Mouse (Mus musculus) MEL (cell line): ENCODE results near the gene Olfr38. TPM values are rescaled to one million over a fixed set of nuclear protein-coding genes. Genes with fewer than 3 reads are reported as not detected.

ENCODE experiments used
- DNase-seq: peaks from one replicate; pipeline ENCODE4 v3.0.0; 2011; ENCODE audit warnings: low read depth, low spot score
- H3K27ac ChIP-seq: 2 replicates; pipeline ENCODE4 v1.5.1; 2012; ENCODE audit warnings: low read depth, mild to moderate bottlenecking, control low read depth, low read length, moderate library complexity; ENCODE audit not compliant: control insufficient read depth
- H3K27me3 ChIP-seq, 2 experiments: fragments of 150-350 bp in 1 of 2; sonication (generic) in 1 of 2; 2 replicates each; pipeline ENCODE4 v1.6.1; 2012; ENCODE audit warnings: low read length in 2 of 2, mild to moderate bottlenecking in 2 of 2, improper control_type of control experiment in 1 of 2, moderate library complexity in 1 of 2; ENCODE audit not compliant: insufficient read depth in 2 of 2, control insufficient read depth in 1 of 2
- H3K36me3 ChIP-seq, 2 experiments: 2 replicates each; pipeline ENCODE4 v1.6.1; 2012 to 2014; ENCODE audit warnings: low read length in 2 of 2, improper control_type of control experiment in 1 of 2, inconsistent platforms in 1 of 2, mild to moderate bottlenecking in 1 of 2; ENCODE audit not compliant: insufficient read depth in 2 of 2, control insufficient read depth in 1 of 2
- H3K4me1 ChIP-seq, 2 experiments: fragments of 150-350 bp in 1 of 2; sonication (generic) in 1 of 2; 2 replicates each; pipeline ENCODE4 v1.6.1; 2012; ENCODE audit warnings: low read length in 2 of 2, improper control_type of control experiment in 1 of 2, mild to moderate bottlenecking in 1 of 2; ENCODE audit not compliant: insufficient read depth in 2 of 2, control insufficient read depth in 1 of 2
- H3K4me3 ChIP-seq, 2 experiments: fragments of 150-350 bp in 1 of 2; sonication (generic) in 1 of 2; 2 replicates each; pipeline ENCODE4 v1.5.1; 2012; ENCODE audit warnings: low read depth in 2 of 2, low read length in 2 of 2, mild to moderate bottlenecking in 2 of 2, moderate library complexity in 2 of 2, control low read depth in 1 of 2, improper control_type of control experiment in 1 of 2; ENCODE audit not compliant: control insufficient read depth in 1 of 2, insufficient read depth in 1 of 2
- H3K79me2 ChIP-seq: 2 replicates; pipeline ENCODE4 v1.6.1; 2012; ENCODE audit warnings: mild to moderate bottlenecking, low read length, moderate library complexity; ENCODE audit not compliant: control insufficient read depth, poor library complexity, insufficient read depth
- H3K9ac ChIP-seq: 2 replicates; pipeline ENCODE4 v1.6.1; 2012; ENCODE audit warnings: low read depth, mild to moderate bottlenecking, control low read depth, low read length, moderate library complexity; ENCODE audit not compliant: control insufficient read depth, poor library complexity, severe bottlenecking
- H3K9me3 ChIP-seq: fragments of 150-350 bp; sonication (generic); replicated peaks from 2 replicates; pipeline ENCODE4 v1.6.1; 2012; ENCODE audit warnings: mild to moderate bottlenecking, low read length, improper control_type of control experiment, moderate library complexity; ENCODE audit not compliant: insufficient read depth
- CHD1 ChIP-seq: IDR thresholded peaks from 2 replicates; pipeline ENCODE4 v1.6.1; 2012; ENCODE audit warnings: low read depth, mild to moderate bottlenecking, inconsistent platforms, low read length, improper control_type of control experiment
- ELF1 ChIP-seq: IDR thresholded peaks from 2 replicates; pipeline ENCODE4 v1.6.1; 2014; ENCODE audit warnings: low read depth, mild to moderate bottlenecking, inconsistent platforms, low read length, improper control_type of control experiment, moderate library complexity
- ETS1 ChIP-seq: IDR thresholded peaks from 2 replicates; pipeline ENCODE4 v1.6.1; 2012; ENCODE audit warnings: low read depth, mild to moderate bottlenecking, inconsistent platforms, low read length, improper control_type of control experiment, moderate library complexity
- GABPA ChIP-seq: IDR thresholded peaks from 2 replicates; pipeline ENCODE4 v1.6.1; 2012; ENCODE audit warnings: low read depth, mild to moderate bottlenecking, inconsistent platforms, low read length, improper control_type of control experiment, moderate library complexity
- GATA1 ChIP-seq: IDR thresholded peaks from 2 replicates; pipeline ENCODE4 v1.6.1; 2011; ENCODE audit warnings: low read depth, low read length, improper control_type of control experiment
- MAZ ChIP-seq: IDR thresholded peaks from 2 replicates; pipeline ENCODE4 v1.6.1; 2012; ENCODE audit warnings: low read depth, mild to moderate bottlenecking, inconsistent platforms, low read length, improper control_type of control experiment
- MEF2A ChIP-seq: IDR thresholded peaks from 2 replicates; pipeline ENCODE4 v1.6.1; 2014; ENCODE audit warnings: low read depth, mild to moderate bottlenecking, inconsistent platforms, low read length, improper control_type of control experiment; ENCODE audit not compliant: poor library complexity, insufficient replicate concordance, severe bottlenecking; ENCODE audit errors: extremely low read depth
- MYB ChIP-seq: IDR thresholded peaks from 2 replicates; pipeline ENCODE4 v1.6.1; 2011; ENCODE audit warnings: mild to moderate bottlenecking, low read depth, low read length, improper control_type of control experiment
- NRF1 ChIP-seq: IDR thresholded peaks from 2 replicates; pipeline ENCODE4 v1.6.1; 2014; ENCODE audit warnings: low read depth, mild to moderate bottlenecking, inconsistent platforms, low read length, improper control_type of control experiment, moderate library complexity; ENCODE audit not compliant: poor library complexity, insufficient read depth, severe bottlenecking
- POLR2A ChIP-seq, 2 experiments: IDR thresholded peaks; 2 replicates each; pipeline ENCODE4 v1.6.1; 2011 to 2012; ENCODE audit warnings: low read length in 2 of 2, mild to moderate bottlenecking in 2 of 2, control low read depth in 1 of 2, improper control_type of control experiment in 1 of 2, low read depth in 1 of 2, moderate library complexity in 1 of 2; ENCODE audit not compliant: control insufficient read depth in 1 of 2, insufficient read depth in 1 of 2, poor library complexity in 1 of 2
- POLR2AphosphoS5 ChIP-seq: IDR thresholded peaks from 2 replicates; pipeline ENCODE4 v1.6.1; 2012; ENCODE audit warnings: low read depth, borderline replicate concordance, mild to moderate bottlenecking, inconsistent platforms, low read length, moderate library complexity, mixed read lengths
- RAD21 ChIP-seq: IDR thresholded peaks from 2 replicates; pipeline ENCODE4 v1.6.1; 2011; ENCODE audit warnings: mild to moderate bottlenecking, low read depth, low read length, improper control_type of control experiment
- RCOR1 ChIP-seq: IDR thresholded peaks from 2 replicates; pipeline ENCODE4 v1.6.1; 2012; ENCODE audit warnings: low read depth, mild to moderate bottlenecking, inconsistent platforms, low read length, improper control_type of control experiment
- TAL1 ChIP-seq: IDR thresholded peaks from 2 replicates; pipeline ENCODE4 v1.6.1; 2012; ENCODE audit warnings: mild to moderate bottlenecking, inconsistent platforms, low read length, moderate library complexity, mixed read lengths
- TCF12 ChIP-seq: IDR thresholded peaks from 2 replicates; pipeline ENCODE4 v1.6.1; 2014; ENCODE audit warnings: low read depth, mild to moderate bottlenecking, inconsistent platforms, low read length, improper control_type of control experiment, moderate library complexity
- UBTF ChIP-seq: IDR thresholded peaks from 2 replicates; pipeline ENCODE4 v1.6.1; 2012; ENCODE audit warnings: low read depth, mild to moderate bottlenecking, inconsistent platforms, low read length, improper control_type of control experiment, moderate library complexity, borderline replicate concordance; ENCODE audit not compliant: insufficient read depth
- USF1 ChIP-seq: IDR thresholded peaks from 2 replicates; pipeline ENCODE4 v1.6.1; 2014; ENCODE audit warnings: low read depth, mild to moderate bottlenecking, inconsistent platforms, low read length, improper control_type of control experiment, moderate library complexity
- ZKSCAN1 ChIP-seq: IDR thresholded peaks from 2 replicates; pipeline ENCODE4 v1.6.1; 2012; ENCODE audit warnings: low read depth, mild to moderate bottlenecking, inconsistent platforms, low read length, improper control_type of control experiment, moderate library complexity
- ZMIZ1 ChIP-seq: IDR thresholded peaks from 2 replicates; pipeline ENCODE4 v1.6.1; 2012; ENCODE audit warnings: low read depth, mild to moderate bottlenecking, inconsistent platforms, low read length, improper control_type of control experiment, moderate library complexity
- ZNF384 ChIP-seq: IDR thresholded peaks from 2 replicates; pipeline ENCODE4 v1.6.1; 2012; ENCODE audit warnings: low read depth, mild to moderate bottlenecking, inconsistent platforms, low read length, improper control_type of control experiment
- polyA plus RNA-seq, 2 experiments: library from polyadenylated mRNA; stranded (reverse) in 1 of 2; unstranded in 1 of 2; fragments of >175 nt in 1 of 2; fragments of >200 nt in 1 of 2; gene quantifications; 2 replicates each; pipeline versions ENCODE4 v1.2.1 to v1.2.4; 2012; ENCODE audit warnings: low replicate concordance in 2 of 2, low read depth in 1 of 2; ENCODE audit not compliant: insufficient read length in 2 of 2, insufficient read depth in 1 of 2, missing spikeins in 1 of 2
- total RNA-seq: library from RNA; depleted of rRNA; stranded (reverse); fragments of 300-350 nt; gene quantifications from 2 replicates; pipeline ENCODE4 v1.2.3, GENCODE M21; 2012

Olfr38 gene
- total and polyA plus RNA-seq, 3 experiments: not detected

GRCm38 (mm10) chr6:42714668-42715067 is 41.5 kb upstream of the Olfr38 start:
- H3K27me3 ChIP-seq: no peaks in the 10 kb centered on the region
- H3K4me3 ChIP-seq: no peak overlapping the region
- no peak overlapping the region for H3K9ac ChIP-seq
- TF ChIP-seq USF1 (no peak), ETS1 (no peak), TCF12 (no peak), TAL1 (no peak), GATA1 (no peak), RCOR1 (no peak), GABPA (no peak), ZMIZ1 (no peak), POLR2A (IDR thresholded peaks at IDR 0.05; ENCODE audit: control insufficient read depth in 1 of 2, insufficient read depth in 1 of 2, low read depth in 1 of 2, low read length in 2 of 2, poor library complexity in 1 of 2) (no peak), MEF2A (no peak)
- H3K4me1 ChIP-seq: no peaks in the 10 kb centered on the region
- H3K79me2 ChIP-seq: no peaks in the 10 kb centered on the region
- H3K27ac ChIP-seq: no peak overlapping the region
- no peaks in the 10 kb centered on the region for H3K9me3 ChIP-seq
- no peaks in the 10 kb centered on the region for H3K36me3 ChIP-seq
- no peak for DNase-seq

GRCm38 (mm10) chr6:42717973-42718372 is 38.2 kb upstream of the Olfr38 start:
- H3K9me3 ChIP-seq: no peaks in the 10 kb centered on the region
- H3K27ac ChIP-seq: no peak overlapping the region
- no peaks in the 10 kb centered on the region for H3K27me3 ChIP-seq
- no peak for DNase-seq
- no peak overlapping the region for H3K9ac ChIP-seq
- no peaks in the 10 kb centered on the region for H3K79me2 ChIP-seq
- TF ChIP-seq CHD1 (no peak), NRF1 (no peak), MEF2A (no peak), POLR2AphosphoS5 (no peak), UBTF (no peak), RAD21 (no peak), MAZ (no peak), ZNF384 (no peak), MYB (no peak), ZKSCAN1 (no peak), TAL1 (no peak), ELF1 (no peak)
- H3K36me3 ChIP-seq: no peaks in the 10 kb centered on the region
- H3K4me3 ChIP-seq: no peak overlapping the region
- no peaks in the 10 kb centered on the region for H3K4me1 ChIP-seq
